Mouse (Mus musculus): ENCODE measurements around the gene Camk1. TPM values are rescaled to one million over a fixed set of nuclear protein-coding genes. Genes with fewer than 3 reads are reported as not detected.
A peak's percentile ranks its signal among the peaks of the same experiment; 100 is the strongest.

Camk1 gene
- polyA plus RNA-seq (2016; fragmentation: Nextera tagmentation; extraction: Ambion mirVana), result 82.7 and 89.2 TPM in 2 replicates

DNA sequence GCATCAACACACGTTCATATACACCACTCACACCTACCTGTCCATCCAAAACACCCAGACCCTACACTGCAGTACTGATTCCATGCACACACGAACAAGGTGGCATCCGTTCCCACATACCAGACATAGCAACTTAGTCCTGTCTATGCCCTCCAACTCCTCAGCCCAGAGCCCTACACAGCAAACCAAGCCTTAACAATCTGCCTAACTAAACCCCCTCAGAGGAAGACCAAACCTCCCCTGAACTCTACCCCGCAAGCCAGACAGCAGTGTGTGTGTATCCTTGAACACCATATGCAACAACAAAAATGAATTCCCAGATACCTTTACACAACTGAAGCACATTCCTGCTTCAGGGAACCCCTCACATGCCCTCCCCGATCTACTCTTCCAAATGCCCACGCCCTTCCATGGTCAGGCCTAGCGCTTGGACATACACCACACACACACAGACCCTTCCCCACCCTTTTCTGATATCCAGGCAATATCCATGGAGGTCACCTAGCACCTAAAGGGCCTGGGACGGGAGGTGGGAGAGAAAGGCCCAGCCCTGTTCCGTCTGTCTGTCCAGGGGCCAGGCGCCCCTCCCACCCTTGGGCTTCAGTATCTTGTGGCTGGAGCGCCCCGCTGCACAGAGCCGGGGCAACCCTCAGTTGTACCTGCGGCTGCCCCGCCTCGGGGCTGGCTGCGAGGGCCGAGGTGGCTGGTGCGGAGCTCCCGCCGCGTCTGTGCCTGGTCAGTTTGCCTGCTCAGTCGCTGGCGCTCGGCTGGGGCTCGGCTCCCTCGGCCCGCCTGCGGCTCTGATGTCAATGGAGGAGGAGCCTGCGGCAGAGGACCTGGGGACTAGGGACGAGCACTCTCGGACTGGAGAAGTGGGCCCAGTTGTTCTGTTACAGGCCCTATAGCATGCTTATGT lies at the start of gene Camk1:
TSS of gene Camk1 (minus strand) at position 808 of the 916 bp plus-strand sequence.
- H3K4me3 ChIP-seq, result peak within 1 kb of the TSS; percentile 74
- WGBS, result 11% methylated on average over 32 of the region's 32 CpGs
- no peaks in the 10 kb centered on the region for H3K9me3 ChIP-seq
- peak; percentile 87 for DNase-seq (ENCODE audit: low spot score)
- no peaks in the 10 kb centered on the region for H3K27me3 ChIP-seq (ENCODE audit: insufficient read depth, poor library complexity, severe bottlenecking)
- H3K4me1 ChIP-seq, result peaks cover 33% of the 10 kb centered on the region
- peak within 1 kb of the TSS; percentile 91 for H3K27ac ChIP-seq
- H3K36me3 ChIP-seq, result peaks cover 25% of the 10 kb centered on the region

DNA sequence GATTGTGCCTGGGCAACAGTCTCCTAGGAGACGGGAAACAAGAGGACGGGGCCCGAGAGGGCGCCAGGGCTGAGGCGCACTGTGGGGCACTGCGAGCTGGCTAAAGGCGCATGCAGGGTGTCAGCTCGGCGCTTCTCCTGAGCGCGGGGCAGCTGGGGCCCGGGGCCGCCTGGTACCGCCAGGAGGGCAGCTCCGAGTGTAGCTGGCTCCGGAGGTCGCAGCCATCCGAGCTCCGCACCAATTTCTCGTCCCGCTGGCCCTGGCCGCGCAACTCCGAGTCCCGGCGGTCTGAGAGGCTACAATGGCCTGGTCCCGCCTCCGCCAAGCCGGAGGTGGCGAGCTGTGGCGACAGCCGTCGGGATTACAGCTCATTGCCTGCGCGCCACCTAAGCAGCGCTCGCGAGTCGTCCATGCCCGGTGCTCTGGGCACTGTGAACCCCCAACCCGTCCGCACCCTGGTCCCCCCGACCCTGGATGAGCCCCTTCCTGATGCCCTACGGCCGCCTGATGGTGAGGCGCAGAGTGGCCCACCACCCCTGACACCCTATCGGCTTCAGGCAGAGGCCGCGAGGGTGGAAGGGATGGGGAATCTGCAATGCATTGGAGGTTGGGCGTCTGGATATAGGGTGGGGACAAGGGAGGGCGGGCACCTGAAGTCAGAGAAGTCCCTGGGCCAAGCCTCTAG lies 48.7 kb upstream of the Camk1 start:
- whole genome bisulfite sequencing, result under 1% methylated on average over 51 of the region's 51 CpGs
- Histone ChIP-seq H3K36me3 (peaks cover 45% of the 10 kb centered on the region), H3K4me3 (peak overlapping the region; percentile 63), H3K4me1 (peaks cover 14% of the 10 kb centered on the region), H3K27me3 (ENCODE audit: insufficient read depth, poor library complexity, severe bottlenecking) (no peaks in the 10 kb centered on the region), H3K9me3 (no peaks in the 10 kb centered on the region), H3K27ac (peak overlapping the region; percentile 60)
- peak; percentile 90 for DNase-seq (ENCODE audit: low spot score)

DNA sequence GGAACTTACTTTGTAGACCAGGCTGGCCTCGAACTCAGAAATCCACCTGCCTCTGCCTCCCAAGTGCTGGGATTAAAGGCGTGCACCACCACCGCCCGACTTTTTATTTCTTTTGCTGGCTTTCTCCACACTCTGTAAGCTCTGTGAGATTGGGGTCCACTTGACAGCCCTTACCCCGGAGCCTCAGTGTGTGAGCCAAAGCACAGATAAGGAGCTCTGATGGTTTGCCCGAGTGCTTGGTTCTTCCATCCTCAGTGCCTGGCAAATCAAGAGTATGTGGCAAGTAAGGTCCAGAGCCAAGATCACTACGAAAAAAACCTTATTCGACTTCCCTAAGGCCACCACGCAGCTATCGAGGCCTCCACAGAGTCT lies 48.2 kb upstream of the Camk1 start:
- no peaks in the 10 kb centered on the region for H3K27me3 ChIP-seq (ENCODE audit: insufficient read depth, poor library complexity, severe bottlenecking)
- DNase-seq (ENCODE audit: low spot score), result no peak
- peaks cover 51% of the 10 kb centered on the region for H3K36me3 ChIP-seq
- H3K4me1 ChIP-seq, result peaks cover 14% of the 10 kb centered on the region
- H3K9me3 ChIP-seq, result no peaks in the 10 kb centered on the region
- peak overlapping the region; percentile 60 for H3K27ac ChIP-seq
- WGBS, result 17% methylated on average over 10 of the region's 10 CpGs
- peak overlapping the region; percentile 63 for H3K4me3 ChIP-seq

DNA sequence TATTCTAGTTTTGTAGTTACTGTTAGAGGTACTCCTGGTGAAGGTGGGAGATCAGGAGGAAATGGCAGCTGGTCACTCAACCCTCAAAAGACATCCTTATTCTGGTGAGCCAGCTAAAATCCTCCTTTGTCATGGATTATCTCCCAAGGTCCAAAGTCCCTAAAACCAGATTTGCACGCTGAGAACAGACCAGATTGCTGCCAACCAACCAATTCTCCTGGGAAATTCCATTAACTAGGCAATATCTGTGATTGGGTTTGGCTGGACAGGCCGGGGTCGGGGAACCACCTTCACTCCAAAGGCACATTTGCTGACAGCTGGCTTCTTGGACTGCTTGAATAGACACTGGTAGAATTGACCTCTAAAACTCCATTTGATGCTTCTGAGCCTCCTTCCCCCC lies 46.9 kb upstream of the Camk1 start:
- Histone ChIP-seq H3K27ac (no peak overlapping the region), H3K4me3 (no peak overlapping the region), H3K36me3 (peaks cover 63% of the 10 kb centered on the region), H3K27me3 (ENCODE audit: insufficient read depth, poor library complexity, severe bottlenecking) (no peaks in the 10 kb centered on the region), H3K4me1 (peaks cover 14% of the 10 kb centered on the region), H3K9me3 (no peaks in the 10 kb centered on the region)
- no peak for DNase-seq (ENCODE audit: low spot score)
- WGBS, result 92% methylated on average over 3 of the region's 3 CpGs

DNA sequence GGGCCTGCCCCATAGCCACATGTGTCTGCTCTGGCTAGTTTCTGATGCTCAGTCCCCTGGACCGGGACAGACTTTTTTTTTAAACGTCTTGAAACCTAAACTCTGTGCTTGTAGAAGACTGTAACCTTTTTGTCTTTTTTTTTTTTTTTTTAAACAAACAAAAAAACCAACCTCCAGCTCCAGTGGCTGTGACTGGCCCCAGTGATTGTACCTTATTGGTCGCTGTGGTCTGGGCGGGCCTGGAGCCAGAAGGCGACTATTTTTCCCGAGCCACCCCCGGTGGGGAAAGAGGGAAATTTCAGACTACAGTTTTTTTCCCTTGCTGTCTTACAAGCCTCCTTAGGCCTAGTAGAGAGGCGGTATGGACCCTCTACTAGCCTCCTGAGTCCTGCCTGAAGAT lies 45.2 kb upstream of the Camk1 start, which contains the start of gene Ttll3:
TSS of gene Ttll3 (plus strand) at position 301 of the 400 bp plus-strand sequence.
- Histone ChIP-seq H3K27ac (no peak within 1 kb of the TSS), H3K9me3 (no peaks in the 10 kb centered on the region), H3K27me3 (ENCODE audit: insufficient read depth, poor library complexity, severe bottlenecking) (no peaks in the 10 kb centered on the region), H3K36me3 (peaks cover 72% of the 10 kb centered on the region), H3K4me1 (peaks cover 14% of the 10 kb centered on the region), H3K4me3 (no peak within 1 kb of the TSS)
- no peak for DNase-seq (ENCODE audit: low spot score)
- WGBS, result 76% methylated on average over 8 of the region's 8 CpGs

DNA sequence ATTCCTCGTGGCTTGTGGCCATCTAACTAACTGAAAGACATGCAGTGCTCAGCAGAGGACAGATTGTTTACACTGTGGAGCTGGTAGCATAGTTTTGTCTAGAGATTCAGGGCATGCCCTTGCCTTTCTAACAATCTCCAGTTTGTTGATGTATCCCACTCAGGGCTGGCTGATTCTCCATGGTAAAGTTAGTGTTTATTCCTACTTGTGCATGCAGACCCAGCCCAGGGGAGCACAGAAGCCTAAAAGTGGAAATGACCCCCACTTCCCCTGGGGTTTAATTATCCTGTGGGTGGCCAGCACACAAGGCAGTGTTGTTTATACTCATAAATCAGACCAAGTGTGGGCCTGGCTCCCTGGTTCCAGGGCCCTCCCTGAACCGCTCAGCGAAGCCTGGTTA lies 42.2 kb upstream of the Camk1 start:
- WGBS, result 92% methylated on average over 3 of the region's 3 CpGs
- H3K27ac ChIP-seq, result no peak overlapping the region
- no peaks in the 10 kb centered on the region for H3K9me3 ChIP-seq
- H3K4me3 ChIP-seq, result no peak overlapping the region
- no peak for DNase-seq (ENCODE audit: low spot score)
- no peaks in the 10 kb centered on the region for H3K27me3 ChIP-seq (ENCODE audit: insufficient read depth, poor library complexity, severe bottlenecking)
- H3K4me1 ChIP-seq, result no peaks in the 10 kb centered on the region
- peaks cover 99% of the 10 kb centered on the region for H3K36me3 ChIP-seq

DNA sequence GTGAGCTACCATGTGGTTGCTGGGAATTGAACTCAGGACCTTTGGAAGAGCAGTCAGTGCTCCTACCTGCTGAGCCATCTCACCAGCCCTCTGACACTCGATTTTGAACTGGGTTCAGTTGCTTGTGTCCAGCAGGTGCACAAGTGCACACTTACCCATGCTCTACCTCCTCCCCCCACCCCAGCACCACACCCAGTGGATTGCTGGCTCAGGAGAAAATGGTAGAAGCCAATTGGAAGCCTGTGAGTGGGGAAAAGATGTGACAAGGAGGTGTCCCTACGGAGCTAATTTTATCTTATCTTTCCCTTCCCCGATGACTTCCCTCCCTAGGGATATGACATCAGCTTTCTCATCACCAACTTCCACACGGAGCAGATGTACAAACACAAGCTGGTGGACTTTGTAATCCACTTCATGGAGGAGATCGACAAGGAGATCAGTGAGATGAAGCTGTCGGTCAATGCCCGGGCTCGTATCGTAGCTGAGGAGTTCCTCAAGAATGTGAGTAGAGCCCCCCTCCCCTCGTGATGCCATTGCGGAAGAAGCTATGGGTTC lies 41.5 kb upstream of the Camk1 start:
- Histone ChIP-seq H3K9me3 (no peaks in the 10 kb centered on the region), H3K4me3 (no peak overlapping the region), H3K36me3 (peaks cover 99% of the 10 kb centered on the region), H3K27me3 (ENCODE audit: insufficient read depth, poor library complexity, severe bottlenecking) (no peaks in the 10 kb centered on the region), H3K4me1 (0 out of 2 replicates have a peak, but pooled peaks cover under 1% of the 10 kb centered on the region), H3K27ac (no peak overlapping the region)
- no peak for DNase-seq (ENCODE audit: low spot score)
- WGBS, result 66% methylated on average over 11 of the region's 11 CpGs

DNA sequence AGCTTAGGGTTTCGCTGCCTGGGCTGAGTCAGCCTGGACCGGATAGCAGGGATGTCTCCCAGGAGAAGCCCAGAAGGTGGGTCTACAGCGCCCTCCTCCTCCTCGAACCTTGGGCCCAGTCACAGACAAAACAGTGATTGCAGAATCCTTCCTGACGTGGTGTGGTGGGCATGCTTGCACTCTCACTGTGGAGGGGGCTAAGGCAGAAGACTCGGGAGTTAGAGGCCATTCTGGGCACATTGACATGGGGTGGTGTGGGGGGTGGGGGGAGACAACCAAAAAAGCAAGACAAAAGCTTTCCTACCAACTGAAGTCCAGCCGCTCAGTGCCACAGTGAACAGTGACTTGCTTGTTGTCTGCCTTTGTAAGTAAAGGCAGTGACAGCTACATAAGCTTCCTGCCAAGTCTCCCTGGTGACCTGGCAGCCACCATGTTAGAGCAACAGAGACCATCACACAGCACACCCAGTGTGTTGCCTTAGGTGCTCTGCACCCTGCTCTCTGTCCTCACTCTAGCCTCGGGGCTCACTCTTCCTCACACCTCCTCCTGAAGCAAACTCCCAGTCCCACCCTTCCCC lies 40.7 kb upstream of the Camk1 start:
- peaks cover 6% of the 10 kb centered on the region; the same call in 1 of the 2 replicates for H3K4me1 ChIP-seq
- no peak overlapping the region for H3K4me3 ChIP-seq
- no peaks in the 10 kb centered on the region for H3K27me3 ChIP-seq (ENCODE audit: insufficient read depth, poor library complexity, severe bottlenecking)
- WGBS, result 91% methylated on average over 8 of the region's 8 CpGs
- no peak overlapping the region for H3K27ac ChIP-seq
- peaks cover 93% of the 10 kb centered on the region for H3K36me3 ChIP-seq
- H3K9me3 ChIP-seq, result no peaks in the 10 kb centered on the region
- DNase-seq (ENCODE audit: low spot score), result no peak

DNA sequence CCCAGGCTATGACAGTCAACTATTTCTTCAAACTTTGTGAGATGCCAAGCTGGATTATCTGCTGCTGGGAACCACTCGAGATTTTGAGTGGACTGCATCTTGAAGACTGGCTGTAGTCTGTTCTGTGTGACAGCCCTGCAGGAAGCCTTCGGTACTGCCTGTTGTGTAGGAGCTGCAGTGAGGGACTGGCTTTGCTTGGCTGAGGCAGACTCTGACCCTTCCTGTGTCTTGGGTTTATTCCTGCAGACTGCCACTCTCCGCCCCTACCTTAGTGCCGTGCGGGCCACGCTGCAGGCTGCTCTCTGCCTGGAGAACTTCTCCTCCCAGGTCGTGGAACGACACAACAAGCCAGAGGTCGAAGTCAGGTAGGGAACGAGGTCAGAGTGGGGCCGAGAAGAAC lies 36.7 kb upstream of the Camk1 start:
- H3K36me3 ChIP-seq, result peaks cover 58% of the 10 kb centered on the region
- WGBS, result 92% methylated on average over 11 of the region's 11 CpGs
- H3K27me3 ChIP-seq (ENCODE audit: insufficient read depth, poor library complexity, severe bottlenecking), result no peaks in the 10 kb centered on the region
- no peak overlapping the region for H3K4me3 ChIP-seq
- H3K9me3 ChIP-seq, result no peaks in the 10 kb centered on the region
- H3K4me1 ChIP-seq, result peaks cover 19% of the 10 kb centered on the region
- no peak for DNase-seq (ENCODE audit: low spot score)
- no peak overlapping the region for H3K27ac ChIP-seq

DNA sequence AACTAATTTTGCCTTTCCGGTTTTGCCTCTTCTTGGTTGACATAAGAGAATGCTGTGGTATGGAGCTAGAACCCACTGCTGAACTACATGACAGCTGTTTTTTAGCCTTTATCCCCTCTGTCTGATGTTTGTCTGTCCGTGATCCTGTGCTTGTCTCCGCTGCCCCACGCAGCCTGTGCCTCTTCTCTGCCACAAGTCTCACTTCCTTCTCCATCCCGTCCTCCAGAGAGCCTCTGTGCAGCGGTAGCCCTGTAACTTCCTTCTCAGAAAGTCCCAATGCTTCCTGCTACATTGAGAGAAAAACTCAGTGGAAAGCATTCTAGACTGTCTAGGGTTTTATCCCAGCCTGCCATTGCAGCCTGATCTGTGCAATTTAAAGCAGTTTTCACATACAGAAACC lies 35.5 kb upstream of the Camk1 start:
- Histone ChIP-seq H3K4me3 (peak overlapping the region; percentile 93), H3K36me3 (peaks cover 58% of the 10 kb centered on the region), H3K9me3 (no peaks in the 10 kb centered on the region), H3K27me3 (ENCODE audit: insufficient read depth, poor library complexity, severe bottlenecking) (no peaks in the 10 kb centered on the region), H3K27ac (no peak overlapping the region), H3K4me1 (peaks cover 19% of the 10 kb centered on the region)
- 78% methylated on average over 6 of the region's 6 CpGs for WGBS
- no peak for DNase-seq (ENCODE audit: low spot score)

DNA sequence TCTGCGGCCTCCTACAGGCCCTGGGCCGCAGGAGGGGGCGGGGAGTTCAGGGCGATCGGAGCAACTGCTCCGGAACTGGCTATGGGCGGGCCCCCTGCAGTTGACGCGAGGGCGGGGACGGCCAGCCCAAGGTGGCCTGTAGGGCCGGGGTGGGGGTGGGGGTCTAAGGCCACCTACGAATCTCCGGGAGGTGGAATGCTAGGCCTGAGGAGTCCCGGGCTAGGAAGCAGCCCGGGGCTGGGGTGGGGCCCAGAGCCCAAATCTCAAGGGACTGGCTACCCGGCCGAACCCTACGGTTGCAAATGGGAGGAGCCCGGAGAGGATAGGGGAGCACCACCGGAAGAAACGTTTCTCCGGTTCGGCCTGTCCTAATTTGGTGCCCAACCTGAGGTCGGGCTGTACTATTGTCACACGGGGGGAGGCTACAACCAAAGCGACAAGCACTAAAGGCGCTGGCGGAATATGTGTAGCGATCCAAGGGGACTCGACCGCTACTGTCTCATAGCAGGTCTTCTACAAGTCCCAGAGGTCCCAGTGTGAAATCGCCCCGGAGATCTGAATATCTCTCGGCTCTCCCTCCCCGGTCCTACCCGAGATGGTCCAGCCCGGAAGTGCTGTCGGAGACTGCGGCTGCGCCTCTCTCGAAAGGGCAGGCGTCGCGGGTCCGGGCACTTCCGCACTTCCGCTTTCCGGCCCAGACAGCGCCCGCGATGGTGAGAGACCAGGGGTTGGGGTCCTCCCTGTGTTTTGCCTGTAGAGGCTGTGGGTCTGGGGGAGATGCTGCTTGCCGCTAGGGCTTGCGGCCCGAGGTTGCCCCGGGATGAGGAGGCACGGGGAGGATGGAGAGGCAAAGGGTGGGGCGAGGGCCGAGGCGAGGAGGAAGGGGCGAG lies 34.0 kb upstream of the Camk1 start, which contains the start of the genes Tada3 and Arpc4:
TSS of gene Tada3 (minus strand) at position 388 of the 890 bp plus-strand sequence.
TSS of gene Arpc4 (plus strand) at position 620 of the 890 bp plus-strand sequence.
- Histone ChIP-seq H3K27me3 (ENCODE audit: insufficient read depth, poor library complexity, severe bottlenecking) (no peaks in the 10 kb centered on the region), H3K27ac (peak within 1 kb of the TSS; percentile 98), H3K4me1 (peaks cover 19% of the 10 kb centered on the region), H3K4me3 (peak within 1 kb of the TSS; percentile 93), H3K36me3 (peaks cover 56% of the 10 kb centered on the region), H3K9me3 (no peaks in the 10 kb centered on the region)
- WGBS, result under 1% methylated on average over 61 of the region's 61 CpGs
- DNase-seq (ENCODE audit: low spot score), result peak; percentile 97

DNA sequence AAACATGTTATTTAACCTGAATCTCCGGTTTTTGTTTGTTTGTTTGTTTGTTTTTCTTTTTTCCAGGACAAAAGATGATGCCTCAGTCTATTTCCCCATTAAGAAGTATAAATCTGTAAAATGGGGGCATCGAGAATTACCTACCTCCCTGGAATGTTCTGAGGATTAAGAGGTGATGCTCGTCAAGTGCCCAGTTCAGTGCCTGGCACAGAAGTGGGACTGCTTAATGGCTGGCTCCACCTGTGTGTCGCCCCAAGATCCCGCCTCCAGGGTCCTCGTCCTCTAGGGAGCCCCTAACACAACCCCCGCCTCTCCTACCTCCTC lies 33.4 kb upstream of the Camk1 start:
- Histone ChIP-seq H3K9me3 (no peaks in the 10 kb centered on the region), H3K4me3 (peak overlapping the region; percentile 93), H3K27ac (peak overlapping the region; percentile 98), H3K36me3 (peaks cover 57% of the 10 kb centered on the region), H3K4me1 (peaks cover 19% of the 10 kb centered on the region), H3K27me3 (ENCODE audit: insufficient read depth, poor library complexity, severe bottlenecking) (no peaks in the 10 kb centered on the region)
- no peak for DNase-seq (ENCODE audit: low spot score)
- WGBS, result 8% methylated on average over 7 of the region's 7 CpGs

All from heart, embryonic 10.5 days (tissue).